Mouse (Mus musculus): ENCODE measurements around the gene Fam166b.

- TF ChIP-seq TAL1 (IDR thresholded peaks at IDR 0.05; ENCODE audit: low read length) (no peak), GATA1 (IDR thresholded peaks at IDR 0.05; ENCODE audit: low read length) (no peak)
Measured at GRCm38 (mm10) chr4:43402212-43402611, 26.7 kb downstream of the Fam166b start.

All from erythroblast, embryonic 14.5 days (primary cell).